Mouse (Mus musculus) small intestine, adult 2 months (tissue): Measurements from ENCODE around the gene Btn1a1. TPM values are rescaled to one million over a fixed set of nuclear protein-coding genes. Genes with fewer than 3 reads are reported as not detected.

Experiments used
- H3K27ac ChIP-seq: fragments of 200-500 bp; 2 replicates; pipeline ENCODE4 v1.5.1; 2012; ENCODE audit warnings: low read depth, low read length, control low read depth, inconsistent platforms; ENCODE audit not compliant: insufficient read depth
- H3K27me3 ChIP-seq: fragments of 200-500 bp; 2 replicates; pipeline ENCODE4 v1.6.1; 2012; ENCODE audit warnings: mild to moderate bottlenecking, moderate library complexity, low read length, inconsistent platforms; ENCODE audit not compliant: control insufficient read depth, insufficient read depth
- H3K36me3 ChIP-seq: fragments of 200-500 bp; 2 replicates; pipeline ENCODE4 v1.6.1; 2012; ENCODE audit warnings: mild to moderate bottlenecking, low read length, control low read depth, inconsistent platforms; ENCODE audit not compliant: control insufficient read depth, insufficient read depth
- H3K4me1 ChIP-seq: fragments of 200-500 bp; 2 replicates; pipeline ENCODE4 v1.6.1; 2012; ENCODE audit warnings: low read length, inconsistent platforms, mixed read lengths; ENCODE audit not compliant: control insufficient read depth, insufficient read depth, insufficient read length
- H3K4me3 ChIP-seq: fragments of 200-500 bp; 2 replicates; pipeline ENCODE4 v1.5.1; 2012; ENCODE audit warnings: low read depth, mild to moderate bottlenecking, control low read depth, inconsistent platforms, low read length, moderate library complexity
- CTCF ChIP-seq: fragments of 200-500 bp; IDR thresholded peaks from 2 replicates; pipeline ENCODE4 v1.5.1; 2012; ENCODE audit warnings: low read depth, mild to moderate bottlenecking, control low read depth, inconsistent platforms, low read length, moderate library complexity, mixed read lengths; ENCODE audit not compliant: insufficient replicate concordance, insufficient read length; ENCODE audit errors: extremely low read depth
- POLR2A ChIP-seq: fragments of 200-500 bp; IDR thresholded peaks from 2 replicates; pipeline ENCODE4 v1.6.1; 2012; ENCODE audit warnings: low read depth, mild to moderate bottlenecking, control low read depth, inconsistent platforms, low read length, moderate library complexity
- WGBS: fragments of 180-500 bp; shearing (Covaris S2); methylation state at CpG from one replicate; pipeline ENCODE4 v1.1.7; 2018; 5-methylcytosine and 5-hydroxymethylcytosine counted together
- polyA plus RNA-seq: library from polyadenylated mRNA; depleted of rRNA; stranded (reverse); fragments of >200 nt; gene quantifications from 2 replicates; pipeline ENCODE4 v1.2.3, GENCODE M21; 2012

Btn1a1 gene
- polyA plus RNA-seq, 1 experiment, result 0.05 TPM

GRCm38 (mm10) chr13:23497656-23498321, 32.1 kb upstream of the Btn1a1 start:
- H3K27ac ChIP-seq, result no peak overlapping the region
- no peaks in the 10 kb centered on the region for H3K27me3 ChIP-seq
- 42% methylated on average over 19 of the region's 19 CpGs for WGBS
- H3K36me3 ChIP-seq, result no peaks in the 10 kb centered on the region
- TF ChIP-seq CTCF (no peak), POLR2A (no peak)
- H3K4me3 ChIP-seq, result no peak overlapping the region
- H3K4me1 ChIP-seq, result peaks cover 3% of the 10 kb centered on the region; the same call in 1 of the 2 replicates

- 69% methylated on average over 6 of the region's 6 CpGs for WGBS
- Histone ChIP-seq H3K27ac (no peak overlapping the region), H3K4me1 (peaks cover 3% of the 10 kb centered on the region; the same call in 1 of the 2 replicates), H3K36me3 (no peaks in the 10 kb centered on the region), H3K4me3 (no peak overlapping the region), H3K27me3 (no peaks in the 10 kb centered on the region)
- TF ChIP-seq CTCF (no peak), POLR2A (no peak)
These were observed 29.8 kb upstream of the Btn1a1 start for GRCm38 (mm10) chr13:23495526-23495925.

DNA sequence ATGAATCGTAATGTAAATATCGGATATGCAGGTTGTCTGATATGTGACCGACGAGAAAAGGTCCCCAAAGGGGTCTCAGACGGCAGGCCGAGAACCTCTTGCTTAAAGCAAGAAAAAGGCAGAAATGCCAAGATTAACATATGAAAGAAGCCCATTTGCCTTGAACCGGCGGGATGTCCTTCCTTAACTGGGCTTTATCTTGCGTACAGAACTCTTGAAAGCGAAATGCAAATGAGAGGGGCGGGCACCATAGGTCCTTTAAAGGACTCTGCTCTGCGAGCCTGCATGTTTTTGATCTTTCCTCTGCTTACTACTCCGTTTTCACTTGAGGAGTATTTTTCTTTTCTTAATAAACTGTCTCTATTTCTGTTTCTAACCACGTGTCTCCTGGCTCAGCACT, 26.3 kb upstream of the Btn1a1 start:
- TF ChIP-seq POLR2A (no peak), CTCF (no peak)
- peak overlapping the region; percentile 15; the same call in 1 of the 2 replicates for H3K4me3 ChIP-seq
- WGBS, result 26% methylated on average over 14 of the region's 14 CpGs
- H3K4me1 ChIP-seq, result no peaks in the 10 kb centered on the region
- H3K27me3 ChIP-seq, result no peaks in the 10 kb centered on the region
- no peak overlapping the region for H3K27ac ChIP-seq
- no peaks in the 10 kb centered on the region for H3K36me3 ChIP-seq

DNA sequence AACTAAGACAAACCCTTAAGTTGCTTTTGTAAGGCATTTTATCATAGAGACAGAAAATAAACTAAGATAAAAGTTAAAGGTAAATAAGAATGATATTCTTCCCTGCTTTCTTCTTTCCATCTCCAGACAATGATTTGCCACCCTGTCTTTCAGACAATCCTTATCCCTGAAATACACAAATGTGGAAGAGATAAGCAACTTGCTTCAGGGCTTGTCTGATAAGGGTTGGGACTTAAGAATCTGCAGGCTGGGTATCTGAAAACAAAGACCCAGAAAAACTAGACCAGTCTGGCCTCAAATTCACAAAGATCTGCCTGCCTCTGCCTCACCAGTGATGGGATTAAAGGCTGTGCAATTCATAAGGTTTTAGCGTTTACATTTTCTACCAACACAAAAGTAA, 25.6 kb upstream of the Btn1a1 start:
- TF ChIP-seq CTCF (no peak), POLR2A (no peak)
- Histone ChIP-seq H3K27me3 (no peaks in the 10 kb centered on the region), H3K4me3 (no peak overlapping the region), H3K27ac (no peak overlapping the region), H3K36me3 (no peaks in the 10 kb centered on the region), H3K4me1 (no peaks in the 10 kb centered on the region)
- 26% methylated on average over 1 of the region's 1 CpGs for whole genome bisulfite sequencing

DNA sequence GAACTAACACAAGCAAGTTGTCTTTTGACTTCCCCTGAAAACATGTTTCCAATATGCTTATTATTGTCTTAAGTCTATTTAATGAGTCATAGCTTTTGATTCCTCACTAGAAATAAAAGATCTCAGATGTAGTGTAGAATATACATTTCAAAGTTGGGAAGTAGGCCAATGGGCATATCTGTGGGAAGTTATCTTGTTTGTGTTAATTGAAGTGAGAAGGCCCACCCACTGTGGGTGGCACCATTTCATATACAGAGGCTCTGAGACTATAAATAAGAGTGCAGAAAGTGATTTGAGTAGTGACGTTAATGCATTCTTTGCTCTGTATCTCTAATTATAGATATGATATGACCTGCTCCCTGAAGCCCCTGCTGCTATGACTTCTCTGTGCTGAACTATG, 25.2 kb upstream of the Btn1a1 start:
- H3K4me3 ChIP-seq, result no peak overlapping the region
- H3K27ac ChIP-seq, result no peak overlapping the region
- H3K4me1 ChIP-seq, result no peaks in the 10 kb centered on the region
- no peaks in the 10 kb centered on the region for H3K36me3 ChIP-seq
- 68% methylated on average over 1 of the region's 1 CpGs for WGBS
- TF ChIP-seq POLR2A (no peak), CTCF (no peak)
- H3K27me3 ChIP-seq, result no peaks in the 10 kb centered on the region

DNA sequence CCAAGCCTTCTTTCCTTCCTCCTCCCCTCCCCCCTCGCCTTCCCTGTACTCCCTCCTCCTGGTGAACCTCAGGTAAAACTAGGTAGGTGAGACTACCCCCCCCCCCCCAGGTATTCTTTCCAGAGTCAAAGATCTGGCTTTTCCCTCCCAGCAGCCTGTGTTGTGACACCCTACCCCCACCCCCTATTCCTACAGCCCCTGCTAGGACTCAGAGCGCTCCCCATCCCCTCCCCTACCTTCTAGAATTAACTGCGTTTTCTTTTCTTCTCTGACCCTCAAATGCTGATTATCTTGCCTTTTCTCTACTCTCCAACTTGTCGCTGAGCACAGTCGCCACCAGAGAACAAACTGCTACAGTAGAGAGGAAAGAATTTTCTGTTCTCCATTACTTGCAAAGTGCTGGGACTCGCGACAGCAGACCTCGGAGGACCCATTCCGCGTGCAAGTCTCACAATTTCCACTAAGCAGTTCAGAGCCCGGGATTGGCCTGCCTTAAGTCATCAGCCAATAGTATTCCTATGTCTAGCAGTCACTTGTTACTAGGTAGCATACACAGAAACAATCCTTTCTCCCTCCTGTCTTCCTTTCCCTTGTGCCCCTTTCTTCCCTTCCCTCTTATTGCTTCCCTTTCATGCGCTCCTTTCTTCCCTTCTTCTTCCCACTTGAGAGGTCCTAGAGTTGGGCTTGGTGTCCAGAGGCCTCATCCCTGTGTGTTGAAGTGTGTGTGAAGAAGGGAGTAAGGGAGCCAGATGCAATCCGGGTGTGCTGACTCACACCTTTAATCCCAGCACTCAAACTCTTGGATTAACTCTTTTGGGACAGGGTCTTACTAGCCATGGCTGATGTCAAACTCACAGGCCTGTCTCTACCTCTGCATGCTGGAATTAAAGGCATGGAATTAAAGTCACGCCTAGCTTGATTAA, 23.0 kb upstream of the Btn1a1 start, which contains the start of gene Btn2a2:
Btn2a2 (minus strand) TSS at position 458 of the 923 bp plus-strand sequence.
- Histone ChIP-seq H3K27ac (no peak within 1 kb of the TSS), H3K4me3 (peak within 1 kb of the TSS; percentile 15; the same call in 1 of the 2 replicates), H3K36me3 (no peaks in the 10 kb centered on the region), H3K27me3 (no peaks in the 10 kb centered on the region), H3K4me1 (no peaks in the 10 kb centered on the region)
- WGBS, result 13% methylated on average over 14 of the region's 14 CpGs
- TF ChIP-seq CTCF, result no peak
- TF ChIP-seq POLR2A, result no peak

DNA sequence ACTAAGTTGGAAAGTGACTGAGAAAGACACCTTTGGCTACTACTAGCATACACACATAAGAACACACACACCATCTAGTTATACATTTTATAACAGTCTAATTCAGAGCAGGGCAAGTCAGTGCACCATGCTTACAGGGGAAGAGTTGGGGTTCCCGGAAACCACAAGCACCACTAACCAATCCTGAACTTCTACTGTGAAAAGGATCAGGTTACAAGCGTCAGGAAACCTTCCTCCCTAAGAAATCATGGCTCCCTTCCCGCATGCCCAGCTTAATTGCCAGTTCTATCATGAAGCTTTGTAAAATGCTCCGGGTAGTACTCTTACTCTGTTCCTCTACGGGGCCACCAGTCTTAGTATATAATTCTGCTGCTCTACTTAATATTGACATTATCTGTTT, 19.6 kb upstream of the Btn1a1 start:
- WGBS, result 42% methylated on average over 5 of the region's 5 CpGs
- H3K36me3 ChIP-seq, result no peaks in the 10 kb centered on the region
- TF ChIP-seq CTCF (no peak), POLR2A (no peak)

More for the DNA sequence above, 19.6 kb upstream of the Btn1a1 start:
- Histone ChIP-seq H3K4me1 (no peaks in the 10 kb centered on the region), H3K4me3 (no peak overlapping the region), H3K27me3 (no peaks in the 10 kb centered on the region), H3K27ac (no peak overlapping the region)
